Mouse (Mus musculus) gastrocnemius, postnatal 4 days (tissue): ENCODE results near the gene Myt1. TPM values are rescaled to one million over a fixed set of nuclear protein-coding genes. Genes with fewer than 3 reads are reported as not detected.

Experiments used
- total RNA-seq, 2 experiments: library from RNA; stranded (reverse); gene quantifications; 2 replicates each; pipeline ENCODE4 v1.2.3; 2021

Gene Myt1
- total RNA-seq, 2 experiments from 2014 or later: 0.29 TPM; not detected in 1

Other genes starting within 250 kb of the Myt1 start
- 10 to 100 TPM; 84.7 to 88.0 TPM for gene Dnajc5, start 242.8 kb upstream of the Myt1 start, total RNA-seq
- gene Uckl1, start 178.4 kb upstream of the Myt1 start, total RNA-seq: 10 to 100 TPM; 40.2 to 49.9 TPM
- gene Prpf6, start 171.5 kb upstream of the Myt1 start, total RNA-seq: 10 to 100 TPM; 41.9 to 43.9 TPM
- 10 to 100 TPM; 49.8 to 51.4 TPM for gene Zfp512b, start 170.5 kb upstream of the Myt1 start, total RNA-seq
- 1 to 10 TPM; 1.7 to 1.9 TPM for gene Samd10, start 164.1 kb upstream of the Myt1 start, total RNA-seq
- gene Gm29797, start 106.3 kb upstream of the Myt1 start, total RNA-seq: under 1 TPM in 1 of 2 experiments, not detected in 1; 0.36 TPM
- 10 to 100 TPM; 33.9 to 34.4 TPM for gene Sox18, start 91.7 kb upstream of the Myt1 start, total RNA-seq
- 1 to 10 TPM; 7.5 to 9.7 TPM for gene Tcea2, start 83.0 kb upstream of the Myt1 start, total RNA-seq
- gene Rgs19, start 69.4 kb upstream of the Myt1 start, total RNA-seq: 10 to 100 TPM; 16.4 to 20.1 TPM
- gene Lkaaear1, start 64.9 kb upstream of the Myt1 start, total RNA-seq: not detected
- gene Oprl1, start 48.3 kb upstream of the Myt1 start, total RNA-seq: not detected
- gene Pcmtd2, start 74.5 kb downstream of the Myt1 start, total RNA-seq: 10 to 100 TPM; 26.2 to 28.5 TPM
- 10 to 100 TPM; 12.4 to 13.2 TPM for gene Polr3k, start 101.0 kb downstream of the Myt1 start, total RNA-seq
- gene Gm14496, start 227.8 kb downstream of the Myt1 start, total RNA-seq: not detected